ENCODE assay signal across 8 mouse cellular contexts in genomic region chr1:66992764-66993163, GRCm38 (mm10). TPM values are rescaled to one million over a fixed set of nuclear protein-coding genes. Genes with fewer than 3 reads are reported as not detected.
DNase-seq lines count a peak whose midpoint lies in the region; ATAC-seq and TF ChIP-seq lines count a peak whose summit lies in the region.

No protein-coding gene starts in this region.

- TF ChIP-seq CTCF in heart, postnatal 0 days (IDR thresholded peaks at IDR 0.05; ENCODE audit: low read depth): peak; percentile 76

- H3K27me3 ChIP-seq in heart, embryonic 14.5 days (ENCODE audit: control insufficient read depth, insufficient read depth, low read length): no peaks in the 10 kb centered on the region
- H3K27me3 ChIP-seq in heart, embryonic 11.5 days (ENCODE audit: control insufficient read depth, insufficient read depth, low read length): no peaks in the 10 kb centered on the region
- H3K27me3 ChIP-seq in heart, postnatal 0 days (ENCODE audit: control insufficient read depth, insufficient read depth, low read length): no peaks in the 10 kb centered on the region
- H3K27me3 ChIP-seq in intestine, embryonic 16.5 days (replicated peaks; ENCODE audit: control insufficient read depth, insufficient read depth, low read length): no peaks in the 10 kb centered on the region

- peaks cover 0 to 9% of the 10 kb centered on the region in 2 experiments; a peak in 2 of 4 replicates for H3K4me1 ChIP-seq in heart, embryonic 14.5 days (ENCODE audit: control insufficient read depth in 2 of 2, insufficient read depth in 2 of 2, low read length in 2 of 2)
- no peaks in the 10 kb centered on the region for H3K4me1 ChIP-seq in heart, embryonic 11.5 days (ENCODE audit: control insufficient read depth, insufficient read depth, low read length)
- H3K4me1 ChIP-seq in heart, postnatal 0 days (ENCODE audit: control insufficient read depth, insufficient read depth): 0 out of 2 replicates have a peak, but pooled peaks cover 3% of the 10 kb centered on the region
- H3K4me1 ChIP-seq in intestine, embryonic 16.5 days (ENCODE audit: control insufficient read depth, insufficient read depth, low read length): peaks cover 8% of the 10 kb centered on the region

- no peaks in the 10 kb centered on the region for H3K36me3 ChIP-seq in heart, embryonic 14.5 days (ENCODE audit: control insufficient read depth, insufficient read depth, low read length)
- no peaks in the 10 kb centered on the region for H3K36me3 ChIP-seq in heart, embryonic 11.5 days (ENCODE audit: control insufficient read depth, insufficient read depth, low read length)
- H3K36me3 ChIP-seq in heart, postnatal 0 days (replicated peaks; ENCODE audit: control insufficient read depth, insufficient read depth, low read length): no peaks in the 10 kb centered on the region
- H3K36me3 ChIP-seq in intestine, embryonic 16.5 days (ENCODE audit: control insufficient read depth, insufficient read depth, low read length): no peaks in the 10 kb centered on the region

- H3K9me3 ChIP-seq in heart, embryonic 14.5 days (ENCODE audit: control insufficient read depth, low read length): no peaks in the 10 kb centered on the region
- H3K9me3 ChIP-seq in heart, embryonic 11.5 days (replicated peaks; ENCODE audit: control insufficient read depth, low read length): no peaks in the 10 kb centered on the region
- H3K9me3 ChIP-seq in heart, postnatal 0 days (replicated peaks; ENCODE audit: control insufficient read depth, low read length): no peaks in the 10 kb centered on the region
- H3K9me3 ChIP-seq in intestine, embryonic 16.5 days (ENCODE audit: control insufficient read depth, low read length): no peaks in the 10 kb centered on the region

- peak; percentile 51 to 58 for DNase-seq in right cerebral cortex, adult 2 months (ENCODE audit: low spot score in 2 of 2)
- DNase-seq in right cerebral cortex, postnatal 36 days (ENCODE audit: low spot score in 2 of 2): no peak
- peak; percentile 70 for DNase-seq in heart, postnatal 0 days (ENCODE audit: low spot score)
- DNase-seq in retina, postnatal 1 day: peak; percentile 58
- DNase-seq in frontal cortex, postnatal 14 days (ENCODE audit: low spot score in 2 of 2): no peak

- H3K9ac ChIP-seq in heart, embryonic 14.5 days (ENCODE audit: low read length): peak overlapping the region; percentile 39; the same call in 1 of the 2 replicates
- H3K9ac ChIP-seq in heart, embryonic 11.5 days (ENCODE audit: low read depth, low read length): no peak overlapping the region
- H3K9ac ChIP-seq in heart, postnatal 0 days (replicated peaks; ENCODE audit: low read depth, low read length): no peak overlapping the region
- no peak overlapping the region for H3K9ac ChIP-seq in intestine, embryonic 16.5 days (ENCODE audit: low read depth, low read length)

- no peak for ATAC-seq in heart, embryonic 14.5 days (ENCODE audit: insufficient number of reproducible peaks, insufficient read depth, low FRiP score, low read depth)
- ATAC-seq in heart, embryonic 11.5 days (replicated peaks; ENCODE audit: insufficient number of reproducible peaks, low FRiP score, low TSS enrichment): no peak
- 0 out of 2 replicates have a peak, but pooled peaks have one; percentile 47 for ATAC-seq in heart, postnatal 0 days (ENCODE audit: insufficient read depth, low read depth)
- ATAC-seq in intestine, embryonic 16.5 days: no peak

- H3K27ac ChIP-seq in heart, embryonic 14.5 days (replicated peaks in 1 of 2; ENCODE audit: control insufficient read depth in 1 of 2, insufficient read depth in 1 of 2, low read depth in 2 of 2, low read length in 2 of 2): no peak overlapping the region
- no peak overlapping the region for H3K27ac ChIP-seq in heart, embryonic 11.5 days (ENCODE audit: low read depth, low read length)
- no peak overlapping the region for H3K27ac ChIP-seq in heart, postnatal 0 days (ENCODE audit: low read depth)
- no peak overlapping the region for H3K27ac ChIP-seq in intestine, embryonic 16.5 days (ENCODE audit: low read length)

- TF ChIP-seq EP300 in heart, postnatal 0 days (IDR thresholded peaks at IDR 0.05; ENCODE audit: low read depth): no peak

- H3K4me3 ChIP-seq in heart, embryonic 14.5 days (ENCODE audit: control insufficient read depth in 1 of 2, insufficient read depth in 1 of 2, low read depth in 1 of 2, low read length in 2 of 2): no peak overlapping the region
- no peak overlapping the region for H3K4me3 ChIP-seq in heart, embryonic 11.5 days (ENCODE audit: low read depth, low read length)
- no peak overlapping the region for H3K4me3 ChIP-seq in heart, postnatal 0 days (ENCODE audit: low read depth, low read length)
- H3K4me3 ChIP-seq in intestine, embryonic 16.5 days (ENCODE audit: low read length): no peak overlapping the region

- no peak overlapping the region for H3K4me2 ChIP-seq in heart, embryonic 14.5 days (ENCODE audit: low read length)
- H3K4me2 ChIP-seq in heart, embryonic 11.5 days: no peak overlapping the region
- no peak overlapping the region for H3K4me2 ChIP-seq in heart, postnatal 0 days (ENCODE audit: low read depth, low read length)
- no peak overlapping the region for H3K4me2 ChIP-seq in intestine, embryonic 16.5 days (ENCODE audit: low read depth, low read length)

RNA-seq across cellular contexts. Expression of gene Lancl1, which starts 45.9 kb away (rescaled TPM):
- 80.4 and 85.4 TPM in 2 replicates for polyA plus RNA-seq in heart, embryonic 14.5 days (2014; fragmentation: Nextera tagmentation; extraction: Ambion mirVana)
- 60.4 and 63.3 TPM in 2 replicates for polyA plus RNA-seq in heart, embryonic 11.5 days (2014; fragmentation: Nextera tagmentation; extraction: Ambion mirVana)
- 33.8 and 81.8 TPM in 2 replicates for total RNA-seq in heart, postnatal 0 days (2014; rRNA removed; ENCODE audit: low replicate concordance)
- polyA plus RNA-seq in heart, postnatal 0 days (2015; fragmentation: Nextera tagmentation; extraction: Ambion mirVana): 50.5 and 55.7 TPM in 2 replicates
- polyA plus RNA-seq in intestine, embryonic 16.5 days (2015; fragmentation: Nextera tagmentation; extraction: Ambion mirVana): 56.5 and 59.8 TPM in 2 replicates

RNA-seq across cellular contexts. Expression of gene Myl1, which starts 47.6 kb away (rescaled TPM):
- 491 and 610 TPM in 2 replicates for polyA plus RNA-seq in heart, embryonic 14.5 days (2014; fragmentation: Nextera tagmentation; extraction: Ambion mirVana)
- 829 and 847 TPM in 2 replicates for polyA plus RNA-seq in heart, embryonic 11.5 days (2014; fragmentation: Nextera tagmentation; extraction: Ambion mirVana)
- 128 and 160 TPM in 2 replicates for total RNA-seq in heart, postnatal 0 days (2014; rRNA removed; ENCODE audit: low replicate concordance)
- 388 and 459 TPM in 2 replicates for polyA plus RNA-seq in heart, postnatal 0 days (2015; fragmentation: Nextera tagmentation; extraction: Ambion mirVana)
- 12.7 TPM in 2 replicates for polyA plus RNA-seq in intestine, embryonic 16.5 days (2015; fragmentation: Nextera tagmentation; extraction: Ambion mirVana)

Comparison
In these comparisons a context has a peak if more than half of its experiments do, and no peak if none do; other contexts are left out.
1. DNase-seq: peak in right cerebral cortex, adult 2 months (2 of 2), heart, postnatal 0 days (single experiment) and retina, postnatal 1 day (single experiment); none in right cerebral cortex, postnatal 36 days (0 of 2) and frontal cortex, postnatal 14 days (0 of 2).
2. RNA of gene Myl1, which starts 47.6 kb away (polyA plus RNA-seq): 829 to 847 TPM in heart, embryonic 11.5 days, 491 to 610 TPM in heart, embryonic 14.5 days and 388 to 459 TPM in heart, postnatal 0 days; 12.7 TPM in intestine, embryonic 16.5 days; every median in the first group is over 10 times any median in the second.